Mouse (Mus musculus): Measurements from ENCODE around the gene Hsd17b7.

DNA sequence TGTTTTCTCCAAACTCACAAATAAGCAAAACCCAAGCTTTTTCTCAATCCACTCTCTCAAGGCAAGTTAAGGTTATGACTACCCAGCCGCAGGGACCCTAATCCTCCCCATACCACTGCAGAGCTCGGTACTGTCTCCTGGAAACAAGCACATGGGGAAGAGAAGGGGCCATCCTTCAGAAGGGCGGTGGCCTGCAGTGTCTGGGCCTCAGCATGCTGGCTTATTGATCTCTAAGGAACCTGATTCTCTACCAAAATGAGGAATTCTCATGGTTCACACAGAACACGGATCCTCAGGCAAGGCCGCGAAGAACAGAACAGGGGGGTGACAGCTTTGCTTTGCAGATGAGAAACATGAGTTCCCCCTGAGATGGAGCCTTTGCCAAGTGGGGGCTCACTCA is 17.5 kb downstream of the Hsd17b7 start:
- TF ChIP-seq CTCF (IDR thresholded peaks at IDR 0.05; ENCODE audit: low read depth) (no peak), EP300 (IDR thresholded peaks at IDR 0.05; ENCODE audit: low read depth) (no peak)

All from liver, embryonic 14.5 days (tissue).